In genomic region chr17:84367663-84368062, GRCm38 (mm10) we compare ENCODE assay signal across 9 mouse cellular contexts.
A peak's percentile ranks its signal among the peaks of the same experiment; 100 is the strongest.
DNase-seq lines count a peak whose midpoint lies in the region; ATAC-seq lines count a peak whose summit lies in the region.
"Had no signal": no experiment of that assay in that cellular context is flagged by ENCODE, and none has a peak within 500 bp of the region (broad histone marks: within the 10 kb centered on the region; RNA-seq: fewer than 3 reads in every experiment).

No protein-coding gene starts in this region.

- no peak for ATAC-seq in midbrain, embryonic 13.5 days
- no peak for ATAC-seq in heart, embryonic 15.5 days (replicated peaks; ENCODE audit: insufficient number of reproducible peaks, insufficient read depth, low FRiP score, low read depth)
- ATAC-seq in liver, embryonic 11.5 days (replicated peaks; ENCODE audit: low FRiP score), result no peak

- WGBS in midbrain, embryonic 13.5 days, result 70% methylated on average over 3 of the region's 3 CpGs
- 84% methylated on average over 3 of the region's 3 CpGs for WGBS in midbrain, embryonic 10.5 days
- 61% methylated on average over 3 of the region's 3 CpGs for WGBS in heart, embryonic 15.5 days
- 80% methylated on average over 3 of the region's 3 CpGs for WGBS in liver, embryonic 11.5 days

- peaks cover 51% of the 10 kb centered on the region for H3K4me1 ChIP-seq in midbrain, embryonic 13.5 days (replicated peaks)
- peaks cover 55% of the 10 kb centered on the region for H3K4me1 ChIP-seq in midbrain, embryonic 10.5 days
- H3K4me1 ChIP-seq in heart, embryonic 15.5 days (replicated peaks), result peaks cover 51% of the 10 kb centered on the region
- no peaks in the 10 kb centered on the region; the same call in none of the 2 replicates for H3K4me1 ChIP-seq in liver, embryonic 11.5 days (replicated peaks; ENCODE audit: control insufficient read depth, insufficient read depth, low read length)

- H3K4me2 ChIP-seq in midbrain, embryonic 13.5 days (replicated peaks), result no peak overlapping the region
- H3K4me2 ChIP-seq in heart, embryonic 15.5 days, result no peak overlapping the region
- H3K4me2 ChIP-seq in liver, embryonic 11.5 days, result no peak overlapping the region
- H3K4me2 ChIP-seq: liver, embryonic 13.5 days had no signal

- peak overlapping the region; percentile 44; the same call in 1 of the 2 replicates for H3K27ac ChIP-seq in midbrain, embryonic 13.5 days
- H3K27ac ChIP-seq in midbrain, embryonic 10.5 days (replicated peaks), result no peak overlapping the region
- peak overlapping the region; percentile 31; the same call in 1 of the 2 replicates for H3K27ac ChIP-seq in heart, embryonic 15.5 days
- no peak overlapping the region for H3K27ac ChIP-seq in liver, embryonic 11.5 days (ENCODE audit: low read depth, low read length)
- H3K27ac ChIP-seq: liver, embryonic 13.5 days had no signal

- no peaks in the 10 kb centered on the region for H3K9me3 ChIP-seq in midbrain, embryonic 13.5 days
- no peaks in the 10 kb centered on the region for H3K9me3 ChIP-seq in midbrain, embryonic 10.5 days (replicated peaks)
- H3K9me3 ChIP-seq in heart, embryonic 15.5 days (replicated peaks), result no peaks in the 10 kb centered on the region
- no peaks in the 10 kb centered on the region for H3K9me3 ChIP-seq in liver, embryonic 11.5 days (ENCODE audit: control insufficient read depth, low read length)
- H3K9me3 ChIP-seq: liver, embryonic 13.5 days had no signal

- no peaks in the 10 kb centered on the region for H3K27me3 ChIP-seq in midbrain, embryonic 13.5 days
- no peaks in the 10 kb centered on the region for H3K27me3 ChIP-seq in midbrain, embryonic 10.5 days (ENCODE audit: low read depth, poor library complexity, severe bottlenecking)
- no peaks in the 10 kb centered on the region for H3K27me3 ChIP-seq in heart, embryonic 15.5 days
- no peaks in the 10 kb centered on the region for H3K27me3 ChIP-seq in liver, embryonic 11.5 days (replicated peaks; ENCODE audit: control insufficient read depth, insufficient read depth, low read length)
- H3K27me3 ChIP-seq: liver, embryonic 13.5 days had no signal

- no peaks in the 10 kb centered on the region for H3K36me3 ChIP-seq in midbrain, embryonic 13.5 days
- peaks cover 4% of the 10 kb centered on the region; the same call in 1 of the 2 replicates for H3K36me3 ChIP-seq in midbrain, embryonic 10.5 days
- no peaks in the 10 kb centered on the region for H3K36me3 ChIP-seq in heart, embryonic 15.5 days
- no peaks in the 10 kb centered on the region; the same call in 1 of the 2 replicates for H3K36me3 ChIP-seq in liver, embryonic 11.5 days (ENCODE audit: control insufficient read depth, insufficient read depth, low read length)

- no peak overlapping the region for H3K9ac ChIP-seq in midbrain, embryonic 13.5 days (replicated peaks)
- no peak overlapping the region for H3K9ac ChIP-seq in heart, embryonic 15.5 days
- no peak overlapping the region for H3K9ac ChIP-seq in liver, embryonic 11.5 days (ENCODE audit: low read depth, low read length)
- H3K9ac ChIP-seq: liver, embryonic 13.5 days had no signal

- H3K4me3 ChIP-seq in midbrain, embryonic 13.5 days (replicated peaks), result no peak overlapping the region
- H3K4me3 ChIP-seq in midbrain, embryonic 10.5 days, result no peak overlapping the region
- no peak overlapping the region for H3K4me3 ChIP-seq in heart, embryonic 15.5 days
- no peak overlapping the region for H3K4me3 ChIP-seq in liver, embryonic 11.5 days (ENCODE audit: low read depth, low read length)
- H3K4me3 ChIP-seq: liver, embryonic 13.5 days had no signal

- DNase-seq in midbrain, embryonic 10.5 days (ENCODE audit: low spot score), result no peak
- DNase-seq in cerebellum, postnatal 14 days, result peak; percentile 44 to 79
- peak; percentile 45 for DNase-seq in lung, postnatal 10 days
- DNase-seq in spleen, postnatal 10 days (ENCODE audit: low spot score in 2 of 2), result no peak
- no peak for DNase-seq in right cerebral cortex, adult 2 months (ENCODE audit: low spot score in 2 of 2)
- DNase-seq in liver, embryonic 11.5 days (ENCODE audit: low spot score), result no peak
- DNase-seq: liver, embryonic 13.5 days had no signal

Comparison
In these comparisons a context has a peak if more than half of its experiments do, and no peak if none do; other contexts are left out.
1. H3K27ac ChIP-seq: peak in midbrain, embryonic 13.5 days (single experiment) and heart, embryonic 15.5 days (single experiment); none in midbrain, embryonic 10.5 days (single experiment) and liver, embryonic 11.5 days (single experiment).
2. DNase-seq: peak in cerebellum, postnatal 14 days (2 of 2) and lung, postnatal 10 days (single experiment); none in midbrain, embryonic 10.5 days (single experiment), spleen, postnatal 10 days (0 of 2), right cerebral cortex, adult 2 months (0 of 2) and liver, embryonic 11.5 days (single experiment).